Mouse (Mus musculus) testis, adult 2 months (tissue): ENCODE measurements around the gene Tmem52b. TPM values are rescaled to one million over a fixed set of nuclear protein-coding genes. Genes with fewer than 3 reads are reported as not detected.

Source experiments
- H3K27ac ChIP-seq: fragments of 200-500 bp; 2 replicates; pipeline ENCODE4 v1.5.1; 2012; ENCODE audit warnings: low read depth, low read length; ENCODE audit not compliant: control insufficient read depth, insufficient read depth
- H3K27me3 ChIP-seq: fragments of 200-500 bp; 2 replicates; pipeline ENCODE4 v1.6.1; 2012; ENCODE audit warnings: mild to moderate bottlenecking, low read length, moderate library complexity; ENCODE audit not compliant: control insufficient read depth, insufficient read depth
- H3K36me3 ChIP-seq: fragments of 200-500 bp; 2 replicates; pipeline ENCODE4 v1.6.1; 2012; ENCODE audit warnings: mild to moderate bottlenecking, low read length; ENCODE audit not compliant: control insufficient read depth, insufficient read depth
- H3K4me1 ChIP-seq: fragments of 200-500 bp; 2 replicates; pipeline ENCODE4 v1.6.1; 2012; ENCODE audit warnings: low read length; ENCODE audit not compliant: control insufficient read depth, insufficient read depth
- H3K4me3 ChIP-seq: fragments of 200-500 bp; 2 replicates; pipeline ENCODE4 v1.5.1; 2012; ENCODE audit warnings: low read depth, mild to moderate bottlenecking, low read length, moderate library complexity, mixed read lengths; ENCODE audit not compliant: control insufficient read depth
- CTCF ChIP-seq: fragments of 200-500 bp; IDR thresholded peaks from 2 replicates; pipeline ENCODE4 v1.5.1; 2012; ENCODE audit warnings: low read depth, mild to moderate bottlenecking, inconsistent platforms, low read length, moderate library complexity; ENCODE audit not compliant: control insufficient read depth, insufficient read depth, insufficient replicate concordance
- POLR2A ChIP-seq: fragments of 200-500 bp; IDR thresholded peaks from 2 replicates; pipeline ENCODE4 v1.6.1; 2012; ENCODE audit warnings: low read depth, mild to moderate bottlenecking, inconsistent platforms, low read length, moderate library complexity; ENCODE audit not compliant: control insufficient read depth
- polyA plus RNA-seq: library from polyadenylated mRNA; depleted of rRNA; stranded (reverse); fragments of >200 nt; gene quantifications from 2 replicates; pipeline ENCODE4 v1.2.3, GENCODE M21; 2012

The Tmem52b gene
- polyA plus RNA-seq, 1 experiment = not detected

DNA sequence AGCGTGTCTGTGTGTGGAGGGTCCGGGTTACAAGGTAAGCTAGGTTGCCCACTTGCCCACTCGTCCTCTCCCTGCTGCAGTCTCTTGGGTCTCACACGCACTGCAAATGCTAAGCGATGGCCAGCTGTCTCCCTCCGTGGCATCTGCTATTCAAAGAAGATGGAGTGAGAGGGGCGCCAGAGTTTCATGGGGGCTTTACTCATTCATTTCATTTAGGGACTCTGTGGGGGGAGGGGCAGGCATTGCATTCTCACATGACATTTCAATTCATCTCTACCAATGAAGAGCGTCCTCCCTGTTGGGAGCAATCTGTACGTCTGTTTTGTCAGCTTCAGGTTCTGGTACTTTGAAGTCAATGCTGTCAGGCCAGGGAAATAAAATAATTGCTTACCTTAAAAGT is 29.6 kb downstream of the Tmem52b start:
- TF ChIP-seq CTCF (no peak), POLR2A (no peak)
- Histone ChIP-seq H3K27ac (peak overlapping the region; percentile 51), H3K4me1 (no peaks in the 10 kb centered on the region; the same call in 1 of the 2 replicates), H3K4me3 (peak overlapping the region; percentile 66), H3K36me3 (no peaks in the 10 kb centered on the region; the same call in 1 of the 2 replicates), H3K27me3 (no peaks in the 10 kb centered on the region)

- Histone ChIP-seq H3K27ac (no peak overlapping the region), H3K36me3 (no peaks in the 10 kb centered on the region; the same call in 1 of the 2 replicates), H3K4me3 (peak overlapping the region; percentile 33), H3K27me3 (no peaks in the 10 kb centered on the region), H3K4me1 (no peaks in the 10 kb centered on the region; the same call in 1 of the 2 replicates)
- TF ChIP-seq POLR2A = no peak
- no peak for TF ChIP-seq CTCF
Measured at GRCm38 (mm10) chr6:129542540-129542939, 30.2 kb downstream of the Tmem52b start.

- Histone ChIP-seq H3K27ac (no peak overlapping the region), H3K27me3 (no peaks in the 10 kb centered on the region), H3K4me3 (no peak overlapping the region), H3K36me3 (no peaks in the 10 kb centered on the region; the same call in 1 of the 2 replicates), H3K4me1 (no peaks in the 10 kb centered on the region; the same call in 1 of the 2 replicates)
- TF ChIP-seq CTCF (peak; percentile 25; the same call in 1 of the 2 replicates), POLR2A (no peak)
Measured at GRCm38 (mm10) chr6:129543709-129544606, 31.6 kb downstream of the Tmem52b start.

GRCm38 (mm10) chr6:129547277-129547676 is 34.9 kb downstream of the Tmem52b start:
- H3K36me3 ChIP-seq = no peaks in the 10 kb centered on the region
- no peak for TF ChIP-seq POLR2A
- H3K27ac ChIP-seq = no peak overlapping the region
- no peaks in the 10 kb centered on the region for H3K4me1 ChIP-seq
- H3K4me3 ChIP-seq = no peak overlapping the region
- no peaks in the 10 kb centered on the region for H3K27me3 ChIP-seq

GRCm38 (mm10) chr6:129548009-129548408 is 35.7 kb downstream of the Tmem52b start:
- no peaks in the 10 kb centered on the region for H3K27me3 ChIP-seq
- H3K4me3 ChIP-seq = no peak overlapping the region
- no peak for TF ChIP-seq CTCF
- no peak for TF ChIP-seq POLR2A
- H3K27ac ChIP-seq = 0 out of 2 replicates have a peak overlapping the region, but pooled peaks have one; percentile 29
- H3K36me3 ChIP-seq = no peaks in the 10 kb centered on the region
- H3K4me1 ChIP-seq = no peaks in the 10 kb centered on the region

DNA sequence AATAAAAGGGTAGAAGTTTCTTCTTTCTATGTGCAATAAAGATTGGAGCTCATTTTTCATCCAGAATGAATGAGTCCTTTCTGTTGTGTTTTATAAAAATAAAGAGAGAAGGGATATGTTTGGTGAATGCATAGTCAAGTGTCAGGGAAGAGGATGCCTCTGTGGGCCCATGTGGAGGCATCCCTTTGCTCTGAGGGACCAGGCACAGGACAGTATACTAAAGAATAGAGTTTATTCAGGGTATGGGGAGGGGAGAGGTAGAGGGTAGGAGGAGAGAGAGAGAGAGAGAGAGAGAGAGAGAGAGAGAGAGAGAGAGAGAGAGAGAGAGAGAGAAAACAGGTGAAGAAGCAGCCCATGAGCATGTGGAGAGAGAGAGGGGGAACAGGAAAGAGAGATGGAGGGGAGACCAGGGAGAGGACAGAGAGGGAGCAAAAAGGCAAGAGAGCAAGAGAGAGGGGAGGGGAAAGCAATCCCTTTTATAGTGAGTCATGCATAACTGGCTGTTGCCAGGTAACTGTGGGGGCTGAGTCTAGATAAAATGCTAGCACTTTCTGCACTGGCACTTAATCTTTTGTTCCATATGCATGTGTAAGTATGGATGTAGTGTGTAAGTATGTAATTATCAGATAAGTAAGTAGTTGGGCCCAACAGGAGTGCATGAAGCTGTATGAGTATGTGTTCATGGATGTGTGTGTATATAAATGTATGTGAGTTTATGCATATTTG is 45.1 kb downstream of the Tmem52b start:
- no peak overlapping the region for H3K27ac ChIP-seq
- no peaks in the 10 kb centered on the region for H3K36me3 ChIP-seq
- no peaks in the 10 kb centered on the region for H3K27me3 ChIP-seq
- no peak overlapping the region for H3K4me3 ChIP-seq
- TF ChIP-seq POLR2A (no peak), CTCF (no peak)
- no peaks in the 10 kb centered on the region for H3K4me1 ChIP-seq

DNA sequence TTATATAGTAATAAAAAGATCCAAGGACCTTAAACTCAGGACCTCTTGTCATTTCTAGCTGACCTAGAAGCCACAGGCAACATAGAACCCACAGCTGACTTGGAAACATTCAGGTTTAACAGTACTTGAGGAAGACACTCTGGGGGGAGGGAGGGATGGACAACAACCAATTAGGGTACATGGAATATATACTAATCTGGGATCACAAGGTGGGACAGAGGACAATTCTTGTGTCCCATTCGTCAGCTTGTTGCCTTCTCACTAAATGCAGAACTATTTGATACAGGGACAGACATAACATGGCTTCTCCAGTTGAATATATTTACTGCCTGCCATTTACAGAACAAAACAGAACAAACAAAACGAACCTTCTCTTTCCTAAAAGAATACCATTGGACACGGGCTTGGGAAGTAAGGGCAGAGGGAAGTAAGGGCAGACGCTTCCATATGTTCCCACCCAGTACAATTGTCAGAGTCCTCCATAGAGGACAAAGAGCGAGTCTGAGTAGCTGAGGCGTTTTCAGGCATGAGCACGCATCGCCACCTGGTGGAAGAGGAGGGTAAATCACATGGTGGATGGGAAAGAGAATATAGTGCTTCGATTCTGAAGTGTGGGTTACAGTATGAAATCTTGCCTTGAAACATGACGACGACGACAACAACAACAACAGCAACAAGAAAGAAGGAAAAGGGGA is 46.7 kb downstream of the Tmem52b start:
- H3K27me3 ChIP-seq = no peaks in the 10 kb centered on the region
- no peaks in the 10 kb centered on the region for H3K4me1 ChIP-seq
- H3K4me3 ChIP-seq = no peak overlapping the region
- TF ChIP-seq CTCF (peak; percentile 84; the same call in 1 of the 2 replicates), POLR2A (no peak)
- no peak overlapping the region; the same call in 1 of the 2 replicates for H3K27ac ChIP-seq
- H3K36me3 ChIP-seq = no peaks in the 10 kb centered on the region
